Mouse (Mus musculus): ENCODE measurements around the gene Islr.
"Not testable (repeated sequence)": the region's sequence is repeated elsewhere in the genome, so short reads cannot be mapped to it uniquely, and the experiment has no call there.

Gene Islr

GRCm38 (mm10) chr9:58203516-58204447 lies at the start of gene Islr, which contains the start of gene Islr2:
Gene Islr, minus strand, starts transcription at chr9:58204306.
Gene Islr2, minus strand, starts transcription at chr9:58204319.
- peak; percentile 47 for DNase-seq (ENCODE audit: low read depth, low spot score)

GRCm38 (mm10) chr9:58253805-58254122 lies 49.7 kb upstream of the Islr start:
- not testable (repeated sequence) for DNase-seq (ENCODE audit: low read depth, low spot score)

DNA sequence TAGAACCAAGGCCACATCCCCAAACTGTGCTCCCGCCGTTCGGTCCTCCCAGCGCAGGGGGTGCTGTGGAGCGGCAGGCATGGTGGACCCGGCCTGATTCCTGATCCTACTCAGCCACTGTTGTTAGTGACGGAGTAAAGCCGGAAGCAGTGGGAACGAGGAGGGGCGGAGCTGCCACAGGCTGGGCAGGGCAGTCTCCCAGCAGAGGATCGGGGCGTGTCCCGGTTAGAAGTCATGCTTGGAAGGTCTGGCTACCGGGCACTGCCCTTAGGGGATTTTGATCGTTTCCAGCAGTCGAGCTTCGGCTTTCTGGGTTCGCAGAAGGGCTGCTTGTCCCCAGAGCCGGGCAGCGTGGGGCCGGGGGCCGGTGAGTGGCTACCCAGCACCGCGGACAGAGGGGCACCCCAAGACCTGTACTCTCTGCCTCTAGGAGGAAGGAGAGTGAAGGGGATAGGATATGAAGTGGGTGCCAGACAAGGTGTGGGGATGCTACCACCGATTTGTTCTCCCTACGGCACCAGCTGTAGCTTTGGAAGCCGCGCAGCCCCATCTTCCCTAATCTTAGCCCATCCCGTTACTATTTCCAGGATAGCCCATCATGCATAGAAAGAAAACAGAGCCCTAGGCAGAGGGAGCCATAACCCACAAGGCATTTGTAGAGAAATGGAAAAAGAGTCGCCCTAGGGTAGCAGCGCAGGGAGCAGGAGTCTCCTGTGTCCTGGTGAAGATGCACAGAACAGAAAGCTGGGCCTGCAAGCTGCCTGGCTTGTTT lies 49.1 kb upstream of the Islr start, which contains the start of gene Stoml1:
TSS of gene Stoml1 (plus strand) at position 132 of the 772 bp plus-strand sequence.
- DNase-seq (ENCODE audit: low read depth, low spot score): peak; percentile 98

GRCm38 (mm10) chr9:58250730-58251129 lies 46.6 kb upstream of the Islr start:
- DNase-seq (ENCODE audit: low read depth, low spot score): not testable (repeated sequence)

GRCm38 (mm10) chr9:58250322-58250721 lies 46.2 kb upstream of the Islr start:
- no peak for DNase-seq (ENCODE audit: low read depth, low spot score)

DNA sequence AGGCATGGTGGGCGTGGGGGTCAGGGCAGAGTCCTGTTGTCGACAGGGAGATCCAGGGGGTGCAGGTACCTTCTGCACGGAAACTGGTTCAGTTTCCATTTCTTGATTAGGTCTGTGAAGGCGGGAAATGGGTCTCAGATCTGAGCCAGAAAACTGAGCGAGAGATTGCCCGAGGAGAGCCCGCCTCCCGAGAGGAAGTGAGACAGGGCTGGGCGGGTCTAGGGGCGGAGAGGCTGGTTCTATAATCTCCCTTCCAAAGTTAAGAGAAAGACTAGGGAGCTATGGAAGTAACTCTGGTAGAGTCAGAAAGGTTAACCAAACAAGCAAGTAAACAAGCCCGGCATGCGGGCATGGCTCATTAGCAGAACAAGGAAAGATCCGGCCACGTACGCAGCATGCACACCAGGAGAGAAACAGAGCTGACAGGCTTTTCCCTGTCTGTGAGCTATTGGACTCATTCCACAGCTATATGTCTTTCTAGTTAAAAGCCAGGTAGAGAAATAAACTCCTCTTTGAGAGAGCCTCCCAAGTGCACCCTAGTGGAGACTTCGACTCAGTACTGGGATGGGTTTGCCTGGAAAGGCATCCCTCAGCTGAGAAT lies 45.6 kb upstream of the Islr start, which contains the start of gene Pml:
TSS of gene Pml (minus strand) at position 195 of the 601 bp plus-strand sequence.
- DNase-seq (ENCODE audit: low read depth, low spot score): peak; percentile 88

GRCm38 (mm10) chr9:58248746-58249413 lies 44.8 kb upstream of the Islr start:
- DNase-seq (ENCODE audit: low read depth, low spot score): peak; percentile 42

DNA sequence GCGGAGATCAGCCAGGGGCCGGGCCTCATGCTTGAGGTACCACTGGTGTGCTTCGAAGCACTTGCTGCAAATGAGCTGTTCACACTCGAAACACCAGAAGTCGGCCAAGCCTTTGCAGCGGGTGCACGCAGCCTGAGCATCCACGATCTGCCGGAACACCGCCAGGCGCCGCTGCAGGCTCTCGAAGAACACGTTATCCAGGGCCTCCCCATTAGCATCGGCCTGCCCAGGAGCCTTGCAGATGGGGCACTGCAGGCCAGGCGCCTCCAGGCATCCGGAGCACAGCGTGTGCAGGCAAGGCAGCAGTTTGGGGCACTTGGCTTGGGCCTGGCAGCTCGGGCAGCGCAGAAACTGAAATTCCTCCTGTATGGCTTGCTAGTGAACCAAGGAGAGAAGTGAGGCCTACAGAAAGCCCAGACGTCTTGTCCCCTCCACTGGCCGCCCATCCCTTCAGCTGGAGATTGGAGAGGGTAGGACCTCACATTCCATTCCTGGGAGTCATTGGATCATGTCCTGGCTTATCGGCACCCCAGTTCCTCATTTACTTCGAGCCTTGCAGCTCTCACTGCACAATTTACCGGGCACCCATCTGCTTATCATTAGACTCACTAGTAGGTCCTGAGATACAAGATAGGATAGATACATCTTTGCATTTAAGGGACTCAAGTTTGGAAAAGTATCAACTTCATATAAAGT lies 43.1 kb upstream of the Islr start:
- peak; percentile 93 for DNase-seq (ENCODE audit: low read depth, low spot score)

DNA sequence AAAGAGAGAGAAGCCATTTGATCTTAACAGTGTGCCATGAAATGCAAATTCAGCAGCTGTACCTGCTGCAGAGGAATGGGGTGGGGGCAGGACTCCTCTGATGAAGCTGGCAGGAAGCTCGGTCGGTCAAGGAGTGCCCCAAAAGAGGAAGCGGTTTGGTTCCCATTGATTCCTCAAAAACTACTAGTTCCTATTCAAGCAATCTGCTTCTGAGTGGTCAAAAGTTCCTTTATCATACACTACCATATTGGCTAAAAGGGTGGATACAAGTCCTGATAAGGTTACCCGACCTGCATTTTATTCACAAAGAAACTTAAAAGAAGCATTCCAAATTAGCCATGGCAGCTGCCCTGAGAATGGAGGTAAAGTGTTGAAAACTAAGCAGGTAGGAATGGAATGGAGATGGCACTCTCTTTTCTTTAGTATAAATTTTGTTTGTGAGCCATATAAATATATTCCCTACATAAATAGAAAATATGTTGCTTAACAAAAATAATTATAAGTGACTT lies 42.0 kb upstream of the Islr start:
- DNase-seq (ENCODE audit: low read depth, low spot score): peak; percentile 11

GRCm38 (mm10) chr9:58243696-58244095 lies 39.6 kb upstream of the Islr start:
- DNase-seq (ENCODE audit: low read depth, low spot score): no peak

GRCm38 (mm10) chr9:58242696-58243095 lies 38.6 kb upstream of the Islr start:
- no peak for DNase-seq (ENCODE audit: low read depth, low spot score)

- DNase-seq (ENCODE audit: low read depth, low spot score): peak; percentile 33
Measured at GRCm38 (mm10) chr9:58241780-58242485, 37.8 kb upstream of the Islr start.

DNA sequence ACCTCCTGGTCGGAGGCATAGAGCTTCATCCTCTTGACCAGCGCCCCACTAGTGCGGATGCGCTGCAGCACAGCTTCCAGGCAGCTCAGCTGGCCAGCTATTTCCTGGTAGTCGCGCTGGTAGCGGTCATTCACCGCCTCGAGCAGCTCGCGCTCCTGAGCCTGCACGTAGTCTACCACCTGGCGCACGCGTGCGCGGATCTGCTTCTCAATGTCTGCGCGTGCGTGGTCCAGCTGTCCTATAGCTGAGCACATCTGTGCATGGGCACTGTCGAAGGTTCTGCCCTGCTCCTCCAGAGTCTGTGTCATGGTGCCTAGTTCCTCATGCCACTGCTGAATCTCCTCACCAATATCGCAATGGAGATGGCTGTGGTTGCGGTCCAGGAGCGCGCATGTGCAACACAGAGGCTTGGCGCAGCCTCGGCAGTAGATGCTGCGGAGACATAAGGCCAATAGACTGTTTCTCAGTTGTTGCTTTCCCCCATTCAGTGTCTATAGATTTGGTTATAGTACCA lies 30.5 kb upstream of the Islr start:
- DNase-seq (ENCODE audit: low read depth, low spot score): no peak

DNA sequence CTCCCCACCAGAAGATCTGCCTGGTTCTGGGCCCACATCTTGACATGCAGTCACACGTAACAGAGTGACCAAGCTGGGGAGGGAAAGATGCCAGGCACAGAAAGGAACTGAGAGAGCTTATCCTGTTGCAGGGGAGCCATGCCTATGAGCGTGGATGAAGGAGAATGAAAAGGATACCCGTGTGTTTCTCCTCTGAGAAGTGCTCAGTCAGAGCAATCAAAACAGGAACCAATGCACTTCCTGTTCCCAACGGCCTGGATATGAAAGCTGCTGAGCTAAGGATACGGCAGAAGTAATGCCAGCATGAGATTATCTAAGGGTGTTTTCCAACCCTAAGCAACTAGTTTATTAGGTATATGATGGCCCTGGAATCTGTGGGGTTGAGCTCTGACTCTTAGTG lies 28.3 kb upstream of the Islr start:
- no peak for DNase-seq (ENCODE audit: low read depth, low spot score)

DNA sequence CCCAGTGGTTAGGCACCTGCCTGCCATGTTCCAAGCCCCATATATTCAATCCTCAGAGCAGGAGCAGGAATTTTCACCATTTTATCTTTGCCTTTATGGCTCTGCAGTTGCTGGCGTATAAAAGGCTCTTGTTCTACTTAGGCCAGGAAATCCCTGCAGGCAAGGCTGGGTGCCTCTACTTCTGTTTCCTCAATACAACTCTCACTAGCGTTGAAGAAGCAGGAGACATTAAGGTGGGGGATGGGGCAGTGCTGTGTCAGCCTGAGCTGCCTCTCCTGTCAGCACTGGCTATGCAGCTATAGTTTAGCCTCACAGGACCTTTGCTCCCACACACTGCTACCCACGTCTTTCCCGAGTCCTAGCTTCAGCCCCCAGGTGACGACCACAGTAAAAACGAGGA lies 27.6 kb upstream of the Islr start:
- DNase-seq (ENCODE audit: low read depth, low spot score): no peak

GRCm38 (mm10) chr9:58228777-58229466 lies 24.8 kb upstream of the Islr start:
- DNase-seq (ENCODE audit: low read depth, low spot score): no peak

DNA sequence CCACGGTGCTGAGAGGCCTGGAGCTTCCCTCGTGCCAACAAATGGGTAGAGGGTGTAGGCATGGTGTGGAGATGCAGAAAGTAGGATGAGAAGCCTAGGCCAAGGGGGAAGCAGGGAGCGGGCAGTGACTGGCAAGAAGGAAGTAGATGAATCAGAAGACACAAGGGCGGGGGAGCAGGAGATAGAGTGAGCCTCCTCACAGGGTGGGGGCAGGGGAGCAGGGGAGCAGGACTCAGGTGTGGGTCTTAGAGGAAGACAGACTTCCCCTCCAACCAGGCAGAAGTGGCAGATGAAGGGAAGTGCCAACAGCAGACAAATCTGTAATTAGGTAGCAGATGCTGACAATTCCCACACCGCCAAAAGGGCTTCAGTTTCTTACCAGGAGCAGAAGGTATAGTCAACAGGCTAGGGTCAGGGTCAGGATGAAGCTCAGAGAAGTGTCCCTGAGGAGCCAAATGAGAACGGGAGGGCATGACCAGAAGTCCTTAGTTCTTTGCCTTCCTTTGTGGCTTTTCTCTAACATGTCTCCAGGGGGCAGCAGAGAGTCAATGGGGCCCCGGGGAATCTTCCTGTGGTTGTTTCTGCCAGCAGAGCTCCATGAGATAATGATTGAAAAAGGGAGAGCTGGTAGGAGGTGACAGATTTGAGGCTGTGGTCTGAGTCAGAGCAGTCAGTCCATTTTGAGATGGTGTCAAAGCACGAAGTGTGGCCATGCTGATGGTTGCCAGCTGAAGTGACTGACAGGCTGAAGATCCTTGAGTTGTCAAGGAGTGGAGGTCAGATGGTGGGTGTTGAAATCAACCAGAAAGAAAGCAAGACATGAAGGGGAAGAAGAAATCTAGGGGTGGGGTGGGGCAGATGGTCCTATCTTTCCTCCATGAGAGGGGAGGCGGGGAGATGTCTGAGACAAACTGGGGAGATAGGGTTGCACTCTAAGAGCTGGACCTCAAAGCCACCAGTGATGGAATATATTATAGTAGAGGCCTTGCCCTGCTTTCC lies 22.1 kb upstream of the Islr start:
- DNase-seq (ENCODE audit: low read depth, low spot score): peak; percentile 80

DNA sequence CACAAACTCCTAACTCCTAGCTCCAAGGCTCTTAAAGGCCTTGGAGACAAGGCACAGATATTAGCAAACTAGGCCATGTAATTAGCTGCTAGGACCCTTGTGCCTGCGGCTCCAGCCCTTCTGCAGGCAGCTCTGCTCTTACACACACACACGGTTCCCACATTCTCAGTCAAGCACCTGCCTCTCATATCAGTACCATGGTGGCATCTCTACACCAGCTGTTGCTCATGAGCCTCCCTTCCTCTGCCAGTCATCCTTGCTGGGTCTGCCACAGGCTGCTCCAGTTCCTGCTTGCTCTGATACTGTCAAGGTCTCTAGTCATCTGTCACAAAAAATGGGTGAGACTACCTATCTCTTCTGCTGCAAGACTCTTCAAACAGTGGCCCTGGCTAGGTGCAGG lies 20.2 kb upstream of the Islr start:
- no peak for DNase-seq (ENCODE audit: low read depth, low spot score)

Data from 3T3-L1 (cell line).